Mouse (Mus musculus): ENCODE measurements around the gene Cdc27. TPM values are rescaled to one million over a fixed set of nuclear protein-coding genes. Genes with fewer than 3 reads are reported as not detected.

The Cdc27 gene
- polyA plus RNA-seq, 1 experiment from 2014 or later, result 55.5 TPM

DNA sequence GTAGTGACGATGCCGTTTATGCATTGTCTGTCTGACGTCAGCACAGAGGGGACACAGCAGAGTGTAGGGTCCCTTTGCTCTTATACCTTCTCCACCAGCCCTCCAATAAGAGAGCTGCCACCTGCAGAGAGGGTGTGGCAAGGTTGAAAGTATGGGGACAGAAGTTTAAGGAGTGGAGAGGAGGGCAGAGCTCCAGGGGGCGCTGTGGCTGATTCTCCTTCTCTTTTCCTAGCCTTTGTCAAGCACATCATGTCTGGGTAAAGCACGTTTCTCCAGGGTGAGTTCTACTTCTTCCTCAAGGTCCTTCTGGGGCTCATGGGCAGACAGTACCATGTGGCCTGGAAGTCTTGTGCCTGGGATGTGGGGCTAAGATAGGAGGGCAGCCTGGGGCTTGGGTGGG lies 35.1 kb upstream of the Cdc27 start:
- 73% methylated on average over 5 of the region's 5 CpGs for WGBS
- Histone ChIP-seq H3K9ac (ENCODE audit: low read depth, low read length) (no peak overlapping the region), H3K9me3 (ENCODE audit: control insufficient read depth, low read length) (0 out of 2 replicates have a peak, but pooled peaks cover 4% of the 10 kb centered on the region), H3K36me3 (ENCODE audit: control insufficient read depth, insufficient read depth, low read length) (no peaks in the 10 kb centered on the region), H3K4me1 (ENCODE audit: control insufficient read depth, insufficient read depth, low read length) (no peaks in the 10 kb centered on the region), H3K4me3 (ENCODE audit: low read length) (no peak overlapping the region), H3K27me3 (ENCODE audit: control insufficient read depth, insufficient read depth, low read length) (no peaks in the 10 kb centered on the region), H3K4me2 (replicated peaks; ENCODE audit: low read depth, low read length) (no peak overlapping the region), H3K27ac (ENCODE audit: low read depth, low read length) (no peak overlapping the region)
- no peak for ATAC-seq (ENCODE audit: low FRiP score, low TSS enrichment)

- ATAC-seq (ENCODE audit: low FRiP score, low TSS enrichment), result no peak
- Histone ChIP-seq H3K36me3 (ENCODE audit: control insufficient read depth, insufficient read depth, low read length) (no peaks in the 10 kb centered on the region), H3K27ac (ENCODE audit: low read depth, low read length) (no peak overlapping the region), H3K9ac (ENCODE audit: low read depth, low read length) (no peak overlapping the region), H3K9me3 (ENCODE audit: control insufficient read depth, low read length) (no peaks in the 10 kb centered on the region), H3K4me3 (ENCODE audit: low read length) (no peak overlapping the region), H3K27me3 (ENCODE audit: control insufficient read depth, insufficient read depth, low read length) (no peaks in the 10 kb centered on the region), H3K4me2 (replicated peaks; ENCODE audit: low read depth, low read length) (no peak overlapping the region), H3K4me1 (ENCODE audit: control insufficient read depth, insufficient read depth, low read length) (no peaks in the 10 kb centered on the region)
- WGBS, result 65% methylated on average over 13 of the region's 13 CpGs
These were observed 32.4 kb upstream of the Cdc27 start for GRCm38 (mm10) chr11:104582630-104583364.

- H3K4me2 ChIP-seq (replicated peaks; ENCODE audit: low read depth, low read length), result no peak overlapping the region
- no peaks in the 10 kb centered on the region for H3K36me3 ChIP-seq (ENCODE audit: control insufficient read depth, insufficient read depth, low read length)
- no peak overlapping the region for H3K9ac ChIP-seq (ENCODE audit: low read depth, low read length)
- no peak overlapping the region for H3K4me3 ChIP-seq (ENCODE audit: low read length)
- H3K27me3 ChIP-seq (ENCODE audit: control insufficient read depth, insufficient read depth, low read length), result no peaks in the 10 kb centered on the region
- H3K27ac ChIP-seq (ENCODE audit: low read depth, low read length), result no peak overlapping the region
- H3K4me1 ChIP-seq (ENCODE audit: control insufficient read depth, insufficient read depth, low read length), result no peaks in the 10 kb centered on the region
- no peak for ATAC-seq (ENCODE audit: low FRiP score, low TSS enrichment)
- H3K9me3 ChIP-seq (ENCODE audit: control insufficient read depth, low read length), result no peaks in the 10 kb centered on the region
- 81% methylated on average over 2 of the region's 2 CpGs for WGBS
These were observed 31.8 kb upstream of the Cdc27 start for GRCm38 (mm10) chr11:104582308-104582606.

- ATAC-seq (ENCODE audit: low FRiP score, low TSS enrichment), result no peak
- Histone ChIP-seq H3K9me3 (ENCODE audit: control insufficient read depth, low read length) (no peaks in the 10 kb centered on the region), H3K36me3 (ENCODE audit: control insufficient read depth, insufficient read depth, low read length) (no peaks in the 10 kb centered on the region), H3K4me1 (ENCODE audit: control insufficient read depth, insufficient read depth, low read length) (no peaks in the 10 kb centered on the region), H3K4me3 (ENCODE audit: low read length) (no peak overlapping the region), H3K4me2 (replicated peaks; ENCODE audit: low read depth, low read length) (no peak overlapping the region), H3K27me3 (ENCODE audit: control insufficient read depth, insufficient read depth, low read length) (no peaks in the 10 kb centered on the region), H3K9ac (ENCODE audit: low read depth, low read length) (no peak overlapping the region), H3K27ac (ENCODE audit: low read depth, low read length) (no peak overlapping the region)
- 43% methylated on average over 18 of the region's 18 CpGs for WGBS
These were observed 31.3 kb upstream of the Cdc27 start for GRCm38 (mm10) chr11:104581446-104582307.

DNA sequence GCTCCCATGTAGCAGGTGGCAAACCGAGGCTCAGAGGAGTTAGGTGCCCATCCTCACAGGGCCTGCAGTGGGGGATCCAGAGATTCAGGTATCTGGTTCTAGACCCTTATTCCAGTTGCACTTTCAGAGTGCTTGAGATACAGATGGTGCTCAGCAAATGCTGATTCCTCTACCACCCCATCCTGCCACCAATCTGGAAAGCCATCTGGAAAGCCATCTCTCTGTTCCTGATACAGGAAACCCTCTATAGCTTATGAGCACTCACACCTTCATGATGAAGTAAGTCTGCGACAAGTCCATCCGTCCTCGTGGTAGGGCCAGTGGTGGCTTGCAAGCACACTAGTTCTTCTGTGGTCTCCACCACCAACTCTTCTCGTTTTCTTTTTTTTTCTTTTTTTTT lies 30.2 kb upstream of the Cdc27 start:
- H3K4me1 ChIP-seq (ENCODE audit: control insufficient read depth, insufficient read depth, low read length), result no peaks in the 10 kb centered on the region
- H3K4me2 ChIP-seq (replicated peaks; ENCODE audit: low read depth, low read length), result no peak overlapping the region
- WGBS, result 84% methylated on average over 5 of the region's 5 CpGs
- no peaks in the 10 kb centered on the region for H3K9me3 ChIP-seq (ENCODE audit: control insufficient read depth, low read length)
- no peak for ATAC-seq (ENCODE audit: low FRiP score, low TSS enrichment)
- no peaks in the 10 kb centered on the region for H3K36me3 ChIP-seq (ENCODE audit: control insufficient read depth, insufficient read depth, low read length)
- no peak overlapping the region for H3K4me3 ChIP-seq (ENCODE audit: low read length)
- no peak overlapping the region for H3K27ac ChIP-seq (ENCODE audit: low read depth, low read length)
- H3K9ac ChIP-seq (ENCODE audit: low read depth, low read length), result no peak overlapping the region
- H3K27me3 ChIP-seq (ENCODE audit: control insufficient read depth, insufficient read depth, low read length), result no peaks in the 10 kb centered on the region

DNA sequence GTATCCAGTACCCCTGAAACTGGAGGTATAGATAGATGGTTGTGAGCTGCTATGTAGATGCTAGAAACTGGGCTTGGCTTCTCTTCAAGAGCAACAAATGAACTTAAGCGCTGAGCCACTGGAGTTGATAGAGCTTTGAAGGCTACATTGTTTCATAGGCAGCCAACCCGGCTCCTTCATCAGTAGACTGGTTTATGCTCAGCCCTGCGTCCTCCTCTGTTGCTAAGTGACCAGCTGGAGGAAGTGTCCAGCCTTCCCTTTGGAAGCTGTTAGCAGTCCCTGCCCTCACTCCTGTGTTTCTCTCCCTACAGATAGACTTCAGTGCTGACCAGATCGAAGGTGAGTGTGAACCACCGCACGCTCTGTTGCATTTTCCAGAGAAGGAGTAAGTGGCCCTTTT lies 29.7 kb upstream of the Cdc27 start:
- Histone ChIP-seq H3K4me2 (replicated peaks; ENCODE audit: low read depth, low read length) (no peak overlapping the region), H3K9ac (ENCODE audit: low read depth, low read length) (no peak overlapping the region), H3K4me3 (ENCODE audit: low read length) (no peak overlapping the region), H3K27me3 (ENCODE audit: control insufficient read depth, insufficient read depth, low read length) (no peaks in the 10 kb centered on the region), H3K36me3 (ENCODE audit: control insufficient read depth, insufficient read depth, low read length) (no peaks in the 10 kb centered on the region), H3K9me3 (ENCODE audit: control insufficient read depth, low read length) (no peaks in the 10 kb centered on the region), H3K27ac (ENCODE audit: low read depth, low read length) (no peak overlapping the region), H3K4me1 (ENCODE audit: control insufficient read depth, insufficient read depth, low read length) (no peaks in the 10 kb centered on the region)
- no peak for ATAC-seq (ENCODE audit: low FRiP score, low TSS enrichment)
- 63% methylated on average over 6 of the region's 6 CpGs for WGBS

- H3K4me1 ChIP-seq (ENCODE audit: control insufficient read depth, insufficient read depth, low read length), result no peaks in the 10 kb centered on the region
- 97% methylated on average over 8 of the region's 8 CpGs for WGBS
- H3K36me3 ChIP-seq (ENCODE audit: control insufficient read depth, insufficient read depth, low read length), result no peaks in the 10 kb centered on the region
- no peak overlapping the region for H3K4me2 ChIP-seq (replicated peaks; ENCODE audit: low read depth, low read length)
- H3K9ac ChIP-seq (ENCODE audit: low read depth, low read length), result no peak overlapping the region
- H3K4me3 ChIP-seq (ENCODE audit: low read length), result no peak overlapping the region
- H3K9me3 ChIP-seq (ENCODE audit: control insufficient read depth, low read length), result no peaks in the 10 kb centered on the region
- ATAC-seq (ENCODE audit: low FRiP score, low TSS enrichment), result no peak
- H3K27me3 ChIP-seq (ENCODE audit: control insufficient read depth, insufficient read depth, low read length), result no peaks in the 10 kb centered on the region
- no peak overlapping the region for H3K27ac ChIP-seq (ENCODE audit: low read depth, low read length)
These were observed 29.2 kb upstream of the Cdc27 start for GRCm38 (mm10) chr11:104579575-104579974.

GRCm38 (mm10) chr11:104579084-104579483 lies 28.7 kb upstream of the Cdc27 start:
- Histone ChIP-seq H3K4me2 (replicated peaks; ENCODE audit: low read depth, low read length) (no peak overlapping the region), H3K27ac (ENCODE audit: low read depth, low read length) (no peak overlapping the region), H3K4me3 (ENCODE audit: low read length) (no peak overlapping the region), H3K4me1 (ENCODE audit: control insufficient read depth, insufficient read depth, low read length) (no peaks in the 10 kb centered on the region), H3K9ac (ENCODE audit: low read depth, low read length) (no peak overlapping the region), H3K36me3 (ENCODE audit: control insufficient read depth, insufficient read depth, low read length) (no peaks in the 10 kb centered on the region), H3K27me3 (ENCODE audit: control insufficient read depth, insufficient read depth, low read length) (no peaks in the 10 kb centered on the region), H3K9me3 (ENCODE audit: control insufficient read depth, low read length) (no peaks in the 10 kb centered on the region)
- ATAC-seq (ENCODE audit: low FRiP score, low TSS enrichment), result no peak
- 89% methylated on average over 9 of the region's 9 CpGs for WGBS

- ATAC-seq (ENCODE audit: low FRiP score, low TSS enrichment), result no peak
- Histone ChIP-seq H3K9me3 (ENCODE audit: control insufficient read depth, low read length) (no peaks in the 10 kb centered on the region), H3K4me1 (ENCODE audit: control insufficient read depth, insufficient read depth, low read length) (no peaks in the 10 kb centered on the region), H3K27me3 (ENCODE audit: control insufficient read depth, insufficient read depth, low read length) (no peaks in the 10 kb centered on the region), H3K27ac (ENCODE audit: low read depth, low read length) (no peak overlapping the region), H3K9ac (ENCODE audit: low read depth, low read length) (no peak overlapping the region), H3K36me3 (ENCODE audit: control insufficient read depth, insufficient read depth, low read length) (no peaks in the 10 kb centered on the region), H3K4me2 (replicated peaks; ENCODE audit: low read depth, low read length) (no peak overlapping the region), H3K4me3 (ENCODE audit: low read length) (no peak overlapping the region)
- WGBS, result 42% methylated on average over 5 of the region's 5 CpGs
These were observed 27.7 kb upstream of the Cdc27 start for GRCm38 (mm10) chr11:104578074-104578473.

All from kidney, embryonic 14.5 days (tissue).